Mouse (Mus musculus) adrenal gland, adult 18-20 months (tissue): Measurements from ENCODE around the gene Vmn1r64. TPM values are rescaled to one million over a fixed set of nuclear protein-coding genes. Genes with fewer than 3 reads are reported as not detected.
"Not testable (repeated sequence)": the region's sequence is repeated elsewhere in the genome, so short reads cannot be mapped to it uniquely, and the experiment has no call there.

Source experiments
- DNase-seq, 2 experiments: peaks; one replicate each; pipeline ENCODE4 v3.0.0; 2021 to 2022; ENCODE audit warnings: low spot score in 2 of 2
- long read RNA-seq, 2 experiments: library from polyadenylated mRNA; stranded (forward); transcript quantifications; one replicate each; pipeline ENCODE4 v2.0.0; 2021
- total RNA-seq, 2 experiments: library from RNA; stranded (reverse); gene quantifications; 1 replicate in 1 of 2; 2 replicates in 1 of 2; pipeline ENCODE4 v1.2.3; 2021

The Vmn1r64 gene
- total RNA-seq, result not detected
- long read RNA-seq, experiment 1, result 0 reads
- long read RNA-seq, experiment 2, result 0 reads

- DNase-seq, result no peak
Observed at GRCm38 (mm10) chr7:5884442-5884841, at the start of gene Vmn1r64. Vmn1r64 (minus strand) TSS chr7:5884542.

GRCm38 (mm10) chr7:5899238-5899637 lies 14.9 kb upstream of the Vmn1r64 start:
- DNase-seq, result no peak

- not testable (repeated sequence) for DNase-seq
Observed at GRCm38 (mm10) chr7:5897245-5897644, 12.9 kb upstream of the Vmn1r64 start.

Other genes with a start within 250 kb of the Vmn1r64 start
- not detected for gene Vmn1r62, start 210.9 kb downstream of the Vmn1r64 start, total RNA-seq
- gene Vmn1r63, start 79.1 kb downstream of the Vmn1r64 start, total RNA-seq, result not detected
- gene Vmn1r65, start 126.5 kb upstream of the Vmn1r64 start, total RNA-seq, result not detected
- not detected for gene Nlrp4c, start 160.6 kb upstream of the Vmn1r64 start, total RNA-seq